Mouse (Mus musculus) forebrain, embryonic 10.5 days (tissue): ENCODE data around the gene Zfp697. TPM values are rescaled to one million over a fixed set of nuclear protein-coding genes. Genes with fewer than 3 reads are reported as not detected.

ENCODE experiments used
- DNase-seq: peaks from one replicate; pipeline ENCODE4 v3.0.0-alpha.2; 2017; ENCODE audit warnings: low spot score; ENCODE audit errors: extremely low spot score
- H3K27ac ChIP-seq: fragments of 300-500 bp; sonication (generic); 2 replicates; pipeline ENCODE4 v1.5.1; 2016; ENCODE audit warnings: mild to moderate bottlenecking
- H3K27me3 ChIP-seq: fragments of 300-500 bp; sonication (generic); 2 replicates; pipeline ENCODE4 v1.6.1; 2016; ENCODE audit warnings: mild to moderate bottlenecking; ENCODE audit not compliant: poor library complexity, severe bottlenecking
- H3K36me3 ChIP-seq: fragments of 300-500 bp; sonication (generic); replicated peaks from 2 replicates; pipeline ENCODE4 v1.6.1; 2016; ENCODE audit warnings: mild to moderate bottlenecking, moderate library complexity
- H3K4me1 ChIP-seq: fragments of 300-500 bp; sonication (generic); 2 replicates; pipeline ENCODE4 v1.6.1; 2016
- H3K4me3 ChIP-seq: fragments of 300-500 bp; sonication (generic); 2 replicates; pipeline ENCODE4 v1.5.1; 2016; ENCODE audit warnings: mild to moderate bottlenecking, moderate library complexity
- H3K9me3 ChIP-seq: fragments of 300-500 bp; sonication (generic); 2 replicates; pipeline ENCODE4 v1.6.1; 2016; ENCODE audit warnings: mild to moderate bottlenecking, moderate library complexity
- WGBS: fragments of 180-500 bp; shearing (Covaris S2); methylation state at CpG from one replicate; pipeline ENCODE4 v1.1.7; 2016; 5-methylcytosine and 5-hydroxymethylcytosine counted together
- polyA plus RNA-seq: library from polyadenylated mRNA; unstranded; fragments of >200 nt; fragmentation: Nextera tagmentation; extraction: Ambion mirVana; gene quantifications from 2 replicates; pipeline ENCODE4 v1.2.1, GENCODE M21; 2016

The Zfp697 gene
- polyA plus RNA-seq, 1 experiment from 2014 or later: 7.1 TPM

GRCm38 (mm10) chr3:98414296-98414695 lies 32.0 kb downstream of the Zfp697 start:
- Histone ChIP-seq H3K4me3 (no peak overlapping the region), H3K4me1 (no peaks in the 10 kb centered on the region), H3K36me3 (no peaks in the 10 kb centered on the region), H3K27me3 (no peaks in the 10 kb centered on the region), H3K27ac (no peak overlapping the region), H3K9me3 (no peaks in the 10 kb centered on the region)
- WGBS: 89% methylated on average over 3 of the region's 3 CpGs
- no peak for DNase-seq

- Histone ChIP-seq H3K4me1 (0 out of 2 replicates have a peak, but pooled peaks cover 3% of the 10 kb centered on the region), H3K27ac (no peak overlapping the region), H3K4me3 (no peak overlapping the region), H3K9me3 (no peaks in the 10 kb centered on the region), H3K36me3 (no peaks in the 10 kb centered on the region), H3K27me3 (no peaks in the 10 kb centered on the region)
- no peak for DNase-seq
- 84% methylated on average over 5 of the region's 5 CpGs for WGBS
These were observed 34.4 kb downstream of the Zfp697 start for GRCm38 (mm10) chr3:98416426-98417250.

- no peak overlapping the region for H3K27ac ChIP-seq
- no peak overlapping the region for H3K4me3 ChIP-seq
- 93% methylated on average over 4 of the region's 4 CpGs for WGBS
- H3K9me3 ChIP-seq: no peaks in the 10 kb centered on the region
- no peaks in the 10 kb centered on the region for H3K27me3 ChIP-seq
- DNase-seq: no peak
- 0 out of 2 replicates have a peak, but pooled peaks cover 3% of the 10 kb centered on the region for H3K4me1 ChIP-seq
- no peaks in the 10 kb centered on the region for H3K36me3 ChIP-seq
These were observed 35.1 kb downstream of the Zfp697 start for GRCm38 (mm10) chr3:98417328-98417727.

- Histone ChIP-seq H3K36me3 (no peaks in the 10 kb centered on the region), H3K9me3 (no peaks in the 10 kb centered on the region), H3K4me3 (no peak overlapping the region), H3K4me1 (0 out of 2 replicates have a peak, but pooled peaks cover 3% of the 10 kb centered on the region), H3K27ac (no peak overlapping the region), H3K27me3 (no peaks in the 10 kb centered on the region)
- DNase-seq: no peak
- 77% methylated on average over 6 of the region's 6 CpGs for WGBS
These were observed 36.9 kb downstream of the Zfp697 start for GRCm38 (mm10) chr3:98418991-98419785.

DNA sequence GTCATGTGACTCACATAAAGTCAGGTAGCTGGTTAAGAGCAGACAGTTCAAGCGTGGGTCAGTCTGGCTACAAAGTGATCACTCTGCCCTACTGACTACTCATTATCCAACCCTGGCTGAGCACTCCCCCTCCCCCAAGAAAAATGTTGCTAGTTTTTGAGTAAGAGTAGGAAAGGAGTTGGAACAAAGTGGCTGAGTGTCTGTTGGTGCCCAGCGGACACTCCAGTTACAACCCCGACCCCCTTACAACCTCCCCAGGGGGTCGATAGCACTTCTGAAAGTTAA lies 37.5 kb downstream of the Zfp697 start:
- Histone ChIP-seq H3K36me3 (no peaks in the 10 kb centered on the region), H3K27me3 (no peaks in the 10 kb centered on the region), H3K9me3 (no peaks in the 10 kb centered on the region), H3K27ac (no peak overlapping the region), H3K4me3 (no peak overlapping the region), H3K4me1 (0 out of 2 replicates have a peak, but pooled peaks cover 3% of the 10 kb centered on the region)
- no peak for DNase-seq
- WGBS: 61% methylated on average over 4 of the region's 4 CpGs

DNA sequence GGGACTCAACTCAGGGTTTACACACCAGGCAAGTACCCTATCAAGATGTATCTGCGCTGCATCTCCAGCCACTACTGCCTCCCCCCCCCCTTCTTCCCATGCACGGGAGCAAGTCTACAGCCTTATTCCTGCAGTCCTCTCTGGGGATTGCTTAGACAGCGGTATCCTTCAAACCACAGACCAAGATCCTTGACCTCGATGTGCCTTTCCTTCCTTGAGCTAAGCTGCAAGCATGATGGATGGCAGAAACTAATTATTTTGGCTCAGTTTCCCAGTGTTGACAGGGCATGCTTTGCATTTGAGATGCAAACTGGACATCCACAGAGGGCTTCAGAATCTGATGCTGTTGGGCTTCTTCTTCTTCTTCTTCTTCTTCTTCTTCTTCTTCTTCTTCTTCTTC lies 40.7 kb downstream of the Zfp697 start:
- 95% methylated on average over 4 of the region's 4 CpGs for WGBS
- Histone ChIP-seq H3K9me3 (no peaks in the 10 kb centered on the region), H3K36me3 (peaks cover 7% of the 10 kb centered on the region), H3K27ac (no peak overlapping the region), H3K27me3 (peaks cover 26% of the 10 kb centered on the region), H3K4me1 (peaks cover 17% of the 10 kb centered on the region), H3K4me3 (no peak overlapping the region)
- DNase-seq: no peak

DNA sequence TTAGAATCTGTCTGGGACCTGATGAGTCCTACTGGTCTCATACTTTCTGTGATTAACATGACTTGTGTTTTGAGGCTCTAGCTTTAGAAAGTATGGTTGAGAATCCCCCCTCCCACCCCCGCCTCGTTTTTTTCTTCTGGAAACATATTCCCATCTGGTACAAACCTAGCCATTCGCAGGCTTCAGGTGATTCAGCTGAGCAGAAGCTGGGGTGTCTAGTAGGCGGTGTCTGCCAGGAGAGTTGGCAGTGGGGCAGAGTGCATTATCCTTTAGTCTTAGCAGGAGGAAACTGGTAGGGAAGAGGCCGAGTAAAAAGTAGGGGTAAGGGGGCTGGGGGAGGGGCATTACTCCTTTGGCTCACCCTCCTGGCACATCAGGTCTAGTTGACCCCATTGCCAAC lies 44.5 kb downstream of the Zfp697 start:
- no peaks in the 10 kb centered on the region for H3K9me3 ChIP-seq
- H3K4me1 ChIP-seq: peaks cover 33% of the 10 kb centered on the region
- H3K36me3 ChIP-seq: peaks cover 7% of the 10 kb centered on the region
- H3K27me3 ChIP-seq: peaks cover 54% of the 10 kb centered on the region
- peak overlapping the region; percentile 68 for H3K4me3 ChIP-seq
- WGBS: 40% methylated on average over 5 of the region's 5 CpGs
- DNase-seq: no peak
- H3K27ac ChIP-seq: no peak overlapping the region

DNA sequence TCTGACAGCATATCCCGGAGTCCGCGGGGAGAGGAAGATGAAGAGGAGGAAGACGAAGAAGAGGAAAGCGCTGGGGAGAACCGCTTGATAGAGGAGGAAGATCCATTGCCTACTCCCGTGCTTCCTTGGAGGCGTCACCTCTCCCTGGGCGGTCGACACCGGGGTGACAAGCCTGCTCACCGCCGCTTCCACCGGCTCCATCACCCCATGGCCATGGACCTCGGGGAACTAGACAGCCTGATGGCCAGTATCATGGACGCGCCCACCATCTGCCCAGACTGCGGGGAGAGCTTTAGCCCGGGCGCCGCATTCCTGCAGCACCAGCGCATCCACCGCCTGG lies 45.0 kb downstream of the Zfp697 start:
- H3K4me3 ChIP-seq: peak overlapping the region; percentile 68
- H3K36me3 ChIP-seq: peaks cover 7% of the 10 kb centered on the region
- DNase-seq: no peak
- no peak overlapping the region for H3K27ac ChIP-seq
- H3K4me1 ChIP-seq: peaks cover 33% of the 10 kb centered on the region
- no peaks in the 10 kb centered on the region for H3K9me3 ChIP-seq
- peaks cover 54% of the 10 kb centered on the region for H3K27me3 ChIP-seq
- under 1% methylated on average over 23 of the region's 23 CpGs for WGBS

DNA sequence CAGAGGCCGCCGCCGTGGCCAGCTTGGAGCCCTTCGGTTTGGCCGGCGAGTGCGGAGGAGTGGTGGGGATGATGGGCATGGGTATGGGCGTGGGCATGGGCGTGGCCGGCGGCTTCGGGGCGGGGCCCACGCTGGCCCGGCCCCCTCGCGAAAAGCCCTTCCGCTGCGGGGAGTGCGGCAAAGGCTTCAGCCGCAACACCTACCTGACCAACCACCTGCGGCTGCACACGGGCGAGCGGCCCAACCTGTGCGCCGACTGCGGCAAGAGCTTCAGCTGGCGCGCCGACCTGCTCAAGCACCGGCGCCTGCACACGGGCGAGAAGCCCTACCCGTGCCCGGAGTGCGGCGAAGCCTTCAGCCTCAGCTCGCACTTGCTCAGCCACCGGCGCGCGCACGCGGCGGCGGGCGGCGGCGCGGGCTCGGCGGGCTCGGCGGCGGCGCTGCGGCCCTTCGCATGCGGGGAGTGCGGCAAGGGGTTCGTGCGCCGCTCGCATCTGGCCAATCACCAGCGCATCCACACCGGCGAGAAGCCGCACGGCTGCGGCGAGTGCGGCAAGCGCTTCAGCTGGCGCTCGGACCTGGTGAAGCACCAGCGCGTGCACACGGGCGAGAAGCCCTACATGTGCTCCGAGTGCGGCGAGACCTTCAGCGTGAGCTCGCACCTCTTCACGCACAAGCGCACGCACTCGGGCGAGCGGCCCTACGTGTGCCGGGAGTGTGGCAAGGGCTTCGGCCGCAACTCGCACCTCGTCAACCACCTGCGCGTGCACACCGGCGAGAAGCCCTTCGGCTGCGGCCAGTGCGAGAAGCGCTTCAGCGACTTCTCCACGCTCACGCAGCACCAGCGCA lies 45.6 kb downstream of the Zfp697 start:
- Histone ChIP-seq H3K27ac (peak overlapping the region; percentile 75), H3K27me3 (peaks cover 54% of the 10 kb centered on the region), H3K9me3 (no peaks in the 10 kb centered on the region), H3K36me3 (peaks cover 7% of the 10 kb centered on the region), H3K4me3 (peak overlapping the region; percentile 68), H3K4me1 (peaks cover 33% of the 10 kb centered on the region)
- WGBS: under 1% methylated on average over 110 of the region's 110 CpGs
- DNase-seq: peak; percentile 83

- no peak for DNase-seq
- WGBS: 4% methylated on average over 17 of the region's 17 CpGs
- Histone ChIP-seq H3K27me3 (peaks cover 54% of the 10 kb centered on the region), H3K4me1 (peaks cover 33% of the 10 kb centered on the region), H3K36me3 (peaks cover 7% of the 10 kb centered on the region), H3K9me3 (no peaks in the 10 kb centered on the region), H3K4me3 (peak overlapping the region; percentile 68), H3K27ac (peak overlapping the region; percentile 75; the same call in 1 of the 2 replicates)
These were observed 46.2 kb downstream of the Zfp697 start for GRCm38 (mm10) chr3:98428449-98428775.

GRCm38 (mm10) chr3:98428928-98429525 lies 46.8 kb downstream of the Zfp697 start:
- Histone ChIP-seq H3K27ac (no peak overlapping the region), H3K4me3 (peak overlapping the region; percentile 68), H3K36me3 (peaks cover 7% of the 10 kb centered on the region), H3K27me3 (peaks cover 54% of the 10 kb centered on the region), H3K9me3 (no peaks in the 10 kb centered on the region), H3K4me1 (peaks cover 33% of the 10 kb centered on the region)
- 19% methylated on average over 8 of the region's 8 CpGs for WGBS
- DNase-seq: no peak

- no peak for DNase-seq
These were observed 52.0 kb downstream of the Zfp697 start for GRCm38 (mm10) chr3:98434088-98434816.

More at GRCm38 (mm10) chr3:98434088-98434816, 52.0 kb downstream of the Zfp697 start:
- Histone ChIP-seq H3K36me3 (no peaks in the 10 kb centered on the region), H3K27me3 (peaks cover 14% of the 10 kb centered on the region), H3K27ac (no peak overlapping the region), H3K9me3 (0 out of 2 replicates have a peak, but pooled peaks cover 3% of the 10 kb centered on the region), H3K4me1 (peaks cover 10% of the 10 kb centered on the region), H3K4me3 (no peak overlapping the region)
- 40% methylated on average over 1 of the region's 1 CpGs for WGBS
